Mouse (Mus musculus) liver, embryonic 14.5 days (tissue): ENCODE results near the gene Lmo3.

Source experiments
- CTCF ChIP-seq: IDR thresholded peaks from 2 replicates; pipeline ENCODE4 v1.5.1; 2016; ENCODE audit warnings: antibody characterized with exemption, low read depth, control low read depth
- EP300 ChIP-seq: IDR thresholded peaks from 2 replicates; pipeline ENCODE4 v1.6.1; 2016; ENCODE audit warnings: antibody characterized with exemption, low read depth

DNA sequence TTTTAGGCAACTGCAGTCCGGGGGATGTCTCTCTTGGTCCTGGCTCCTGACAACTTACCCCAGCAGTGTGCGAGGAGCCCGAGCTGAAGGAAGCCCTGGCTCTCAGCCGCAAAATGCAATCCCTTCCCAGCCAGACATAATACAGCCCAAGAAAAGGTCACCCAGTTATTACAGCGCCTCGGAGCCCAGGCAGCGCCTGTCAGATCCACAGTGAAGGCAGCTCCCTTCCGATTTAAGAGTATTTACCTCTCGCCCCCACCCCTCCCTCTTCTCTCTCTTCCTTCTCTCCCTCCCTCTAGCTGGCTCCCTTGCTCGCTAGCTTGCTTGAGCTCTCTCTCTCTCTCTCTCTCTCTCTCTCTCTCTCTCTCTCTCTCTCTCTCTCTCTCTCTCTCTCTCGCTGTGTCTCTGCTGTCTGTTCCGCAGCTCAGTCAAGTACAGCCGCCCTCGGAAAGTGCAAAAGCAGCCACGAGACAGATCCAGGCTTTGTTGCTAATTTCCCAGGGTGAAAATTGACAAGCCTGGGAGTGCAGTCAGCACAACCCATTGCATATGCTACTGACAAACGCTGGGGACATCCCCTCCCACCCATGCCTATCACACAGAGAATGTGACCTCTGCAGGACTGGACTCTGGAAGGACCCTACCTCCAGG is 159.0 kb downstream of the Lmo3 start:
- TF ChIP-seq CTCF (no peak), EP300 (no peak)
